Mouse (Mus musculus) inflammation-experienced regulatory T-cells, adult 16 weeks (primary cell): ENCODE measurements around the gene Marcks. TPM values are rescaled to one million over a fixed set of nuclear protein-coding genes. Genes with fewer than 3 reads are reported as not detected.

Experiments used
- polyA plus RNA-seq: library from polyadenylated mRNA; unstranded; fragments of 100-300 nt; shearing (Covaris generic); gene quantifications from one replicate; pipeline ENCODE4 v1.2.1, GENCODE M21; 2017

Marcks gene
- polyA plus RNA-seq: 0.30 TPM

DNA sequence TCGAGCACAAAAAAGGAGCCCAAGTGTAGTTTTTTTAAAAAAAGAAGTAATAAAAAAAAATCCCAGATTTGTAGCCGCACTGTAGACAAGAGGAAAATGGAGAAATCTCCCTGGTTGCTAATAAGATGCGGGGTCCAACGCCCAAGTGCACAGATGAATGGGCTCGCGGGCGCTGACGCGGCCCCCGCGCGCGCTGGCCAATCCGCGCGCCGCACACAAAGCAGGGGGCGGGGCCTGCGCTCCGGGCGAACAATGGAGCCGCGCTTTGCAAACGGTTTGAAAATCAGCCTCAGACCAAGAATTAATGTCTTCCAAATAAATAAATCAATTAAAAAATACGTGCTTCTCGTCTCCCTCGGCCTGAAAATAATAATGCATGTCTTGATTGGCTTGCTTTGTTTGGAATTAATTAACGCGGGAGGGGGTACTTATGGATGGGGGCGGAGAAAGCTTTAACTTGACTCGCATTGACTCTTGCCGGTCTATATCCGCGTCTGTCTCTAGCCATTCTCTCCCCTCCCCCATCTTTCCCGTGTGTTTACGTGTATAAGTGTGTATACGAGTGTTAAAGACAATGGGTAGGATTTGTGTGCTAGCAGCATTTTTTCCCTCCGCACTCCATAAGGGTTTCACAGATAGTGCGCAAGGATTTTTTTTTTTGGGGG lies at the start of gene Marcks:
Gene Marcks, minus strand, starts transcription at position 143 of the 665 bp plus-strand sequence.

Other genes with a start within 250 kb of the Marcks start
- gene Hdac2, start 164.4 kb downstream of the Marcks start, polyA plus RNA-seq: 29.9 TPM